Mouse (Mus musculus) retina, postnatal 7 days (tissue): ENCODE data around the gene Dnmbp.

Experiments
- DNase-seq: peaks from one replicate; pipeline ENCODE4 v3.0.0-alpha.2; 2012; ENCODE audit warnings: low read depth, low spot score

Gene Dnmbp

DNA sequence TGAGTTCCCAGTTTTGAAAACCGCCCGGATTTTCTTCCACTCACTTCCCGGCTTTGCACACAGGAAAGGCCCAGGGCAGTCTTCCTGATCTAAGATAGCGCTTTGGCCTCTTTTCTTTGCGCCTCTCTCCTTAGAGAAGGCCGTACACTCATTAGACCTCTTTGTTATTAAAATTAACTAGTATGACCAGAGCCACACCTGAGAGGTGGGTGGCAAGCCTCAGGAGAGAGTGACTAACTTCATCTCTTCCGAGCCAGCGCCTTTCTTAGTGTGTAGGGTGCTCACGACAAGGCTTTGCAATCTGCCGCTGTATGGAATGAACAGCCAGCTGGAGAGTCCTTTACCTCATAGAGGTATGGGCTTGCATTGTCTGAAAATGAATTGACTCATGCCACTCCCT lies 136.1 kb downstream of the Dnmbp start:
- no peak for DNase-seq

GRCm38 (mm10) chr19:43801427-43802051 lies 138.5 kb downstream of the Dnmbp start:
- DNase-seq: no peak

DNA sequence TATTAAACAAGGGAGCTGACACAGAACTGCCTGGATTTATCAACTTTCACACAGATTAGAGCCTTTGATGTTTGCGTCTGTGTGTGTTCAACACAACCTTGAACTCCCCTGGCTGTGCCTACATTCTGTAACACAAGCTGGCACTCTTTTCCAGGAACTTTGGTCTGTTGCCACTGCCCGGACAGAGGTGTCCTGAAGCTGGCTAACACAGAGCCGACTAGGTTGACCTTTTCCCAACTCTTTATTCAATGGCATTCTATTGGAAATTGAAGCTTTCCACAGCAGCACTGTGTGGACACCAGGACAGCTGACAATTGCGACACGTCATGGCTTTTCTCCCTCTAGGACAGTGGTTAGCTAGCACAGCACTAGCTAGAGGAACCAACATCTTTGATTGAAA lies 142.8 kb downstream of the Dnmbp start:
- no peak for DNase-seq
